Mouse (Mus musculus): ENCODE measurements around the gene Psmd14.

Psmd14 gene

DNA sequence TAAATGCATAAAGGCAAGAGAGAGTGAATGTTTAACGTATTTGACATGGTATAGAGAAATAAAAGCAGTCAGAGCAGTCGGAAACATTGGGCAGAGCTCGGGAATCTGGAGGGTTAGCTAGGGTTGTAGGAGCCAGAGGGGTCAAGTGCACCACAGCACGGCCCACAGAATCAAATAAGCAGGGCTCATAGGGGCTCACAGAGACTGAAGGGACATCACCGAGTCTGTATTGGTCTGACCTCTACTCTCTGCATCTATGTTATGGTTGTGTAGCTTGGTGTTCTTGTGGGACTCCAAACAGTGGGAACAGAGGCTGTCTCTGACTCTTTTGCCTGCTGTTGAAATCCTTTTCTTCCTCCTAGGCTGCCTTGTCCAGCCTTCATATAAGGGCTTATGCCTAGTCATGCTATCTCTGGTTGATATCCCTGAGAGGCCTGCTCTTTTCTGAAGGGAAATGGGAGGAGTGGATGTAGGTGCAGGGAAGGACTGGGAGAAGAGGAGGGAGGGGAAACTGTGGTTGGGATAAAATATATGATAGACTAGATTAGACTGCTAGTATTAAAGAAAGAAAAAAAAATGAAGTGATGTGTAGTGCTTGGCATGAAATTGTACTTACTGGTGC is 47.9 kb downstream of the Psmd14 start:
- in situ Hi-C loops (cut with MboI; ENCODE audit: low sequenced_read_pairs), result no loop called here

- in situ Hi-C loops (cut with MboI; ENCODE audit: low sequenced_read_pairs), result no loop called here
Measured at GRCm38 (mm10) chr2:61760044-61760443, 48.5 kb downstream of the Psmd14 start.

GRCm38 (mm10) chr2:61764470-61765105 is 53.1 kb downstream of the Psmd14 start:
- in situ Hi-C loops (cut with MboI; ENCODE audit: low sequenced_read_pairs), result no loop called here

DNA sequence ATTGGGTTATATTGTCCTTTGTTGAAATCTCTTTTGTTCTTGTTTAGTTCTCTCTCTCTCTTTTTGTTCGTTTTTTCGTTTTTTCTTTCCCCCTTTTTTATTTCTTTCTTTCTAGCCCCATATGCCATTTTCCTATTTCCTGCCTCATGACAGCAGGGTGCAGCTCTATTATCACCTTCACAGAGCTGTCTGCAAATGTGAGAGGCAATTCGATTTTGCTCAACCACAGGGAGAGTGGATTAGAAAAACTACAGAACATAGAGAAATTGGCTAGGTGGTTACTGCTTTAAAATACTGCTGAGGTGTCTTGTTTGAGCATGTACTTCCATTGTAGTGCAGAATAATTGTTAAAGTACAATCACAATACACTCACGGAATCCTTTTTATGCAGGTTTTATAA is 54.0 kb downstream of the Psmd14 start:
- in situ Hi-C loops (cut with MboI; ENCODE audit: low sequenced_read_pairs), result no loop called here

DNA sequence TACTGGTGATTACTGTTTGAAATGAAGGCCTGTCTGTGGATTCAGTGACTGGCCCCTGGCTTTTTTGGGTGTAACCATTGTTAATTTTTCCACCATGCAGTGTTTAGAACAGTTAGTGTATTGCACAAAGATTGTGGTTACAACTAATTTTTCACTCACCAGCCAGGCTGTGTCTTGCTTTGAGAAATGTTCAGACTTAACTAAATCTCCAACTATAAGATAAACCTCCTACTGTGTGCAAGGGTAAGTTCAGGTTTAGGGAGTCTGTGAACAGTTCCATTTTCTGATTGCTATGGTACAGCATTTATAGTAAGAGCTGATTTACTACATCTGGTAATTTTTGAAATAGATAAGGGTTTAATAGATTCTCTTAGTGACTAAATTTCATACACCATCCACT is 69.3 kb downstream of the Psmd14 start:
- in situ Hi-C loops (cut with MboI; ENCODE audit: low sequenced_read_pairs), result no loop called here

DNA sequence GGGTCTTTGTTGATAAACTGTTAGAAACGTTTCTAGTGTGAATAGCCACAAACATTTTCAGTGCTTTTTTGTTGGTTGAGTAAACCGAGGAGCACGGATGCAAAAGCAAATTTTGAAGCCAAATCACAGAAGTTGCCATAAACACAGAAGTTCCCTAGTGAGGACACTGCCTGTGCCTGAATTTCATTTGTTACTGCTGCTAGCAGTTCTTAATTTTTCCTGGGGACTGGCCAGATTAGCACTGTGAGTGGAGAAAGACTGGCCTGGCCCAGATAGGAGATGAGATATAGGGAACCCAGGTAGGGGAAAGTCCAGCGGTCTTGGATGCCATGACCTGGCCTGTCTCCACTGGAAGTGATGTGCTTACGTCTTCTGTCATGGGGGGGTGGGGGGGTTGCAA is 83.5 kb downstream of the Psmd14 start:
- in situ Hi-C loops (cut with MboI; ENCODE audit: low sequenced_read_pairs), result no loop called here

DNA sequence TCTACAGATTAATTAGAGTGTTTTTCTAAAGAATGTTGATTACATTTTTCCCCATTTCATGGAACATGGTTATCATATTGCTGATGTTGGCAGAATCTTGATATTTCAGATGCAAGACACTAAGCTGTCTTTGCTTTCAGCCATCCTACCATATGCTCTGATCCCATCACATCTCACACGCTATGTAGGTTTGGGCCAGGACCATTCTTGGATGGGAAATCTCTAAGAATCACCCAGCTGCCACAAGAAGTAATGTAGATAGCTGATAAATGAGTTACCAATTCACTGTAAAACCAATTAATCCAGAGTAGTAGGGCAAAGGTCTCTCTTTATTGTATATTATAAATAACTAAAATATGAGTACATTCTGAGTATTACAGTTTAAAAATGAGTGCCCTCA is 86.6 kb downstream of the Psmd14 start:
- in situ Hi-C loops (cut with MboI; ENCODE audit: low sequenced_read_pairs), result no loop called here

DNA sequence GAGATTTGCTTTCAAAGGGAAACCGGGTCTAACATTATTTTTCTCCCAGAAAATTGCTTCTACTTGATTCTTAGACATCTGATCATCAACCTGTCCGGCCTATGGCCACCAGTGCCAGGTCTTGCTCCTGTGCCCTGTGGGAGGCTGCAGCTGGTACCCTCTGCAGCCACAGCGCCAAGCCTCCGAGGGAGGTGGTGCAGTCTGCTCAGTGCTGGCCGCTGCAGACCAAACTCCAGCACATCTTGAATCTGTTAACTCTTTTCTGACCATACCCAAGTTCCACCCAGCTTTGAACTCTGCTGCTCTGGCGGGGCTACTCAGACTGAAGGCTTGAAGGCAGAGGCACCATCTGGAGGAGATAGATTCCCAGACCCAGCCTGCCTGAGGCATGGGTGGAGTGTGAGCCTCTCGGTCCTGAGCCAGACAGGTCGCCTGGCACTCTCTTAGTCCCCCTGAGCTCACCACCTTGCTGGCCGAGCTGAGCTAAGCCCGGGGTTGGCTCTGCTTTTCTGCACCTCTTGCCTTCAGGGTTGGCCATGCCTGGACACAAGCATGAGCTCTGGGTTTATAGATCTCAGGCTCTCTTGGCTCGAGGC is 91.3 kb downstream of the Psmd14 start, which contains the start of gene Tbr1:
Gene Tbr1, plus strand, starts transcription at position 275 of the 596 bp plus-strand sequence.
- in situ Hi-C loops (cut with MboI; ENCODE audit: low sequenced_read_pairs), result no loop called here

DNA sequence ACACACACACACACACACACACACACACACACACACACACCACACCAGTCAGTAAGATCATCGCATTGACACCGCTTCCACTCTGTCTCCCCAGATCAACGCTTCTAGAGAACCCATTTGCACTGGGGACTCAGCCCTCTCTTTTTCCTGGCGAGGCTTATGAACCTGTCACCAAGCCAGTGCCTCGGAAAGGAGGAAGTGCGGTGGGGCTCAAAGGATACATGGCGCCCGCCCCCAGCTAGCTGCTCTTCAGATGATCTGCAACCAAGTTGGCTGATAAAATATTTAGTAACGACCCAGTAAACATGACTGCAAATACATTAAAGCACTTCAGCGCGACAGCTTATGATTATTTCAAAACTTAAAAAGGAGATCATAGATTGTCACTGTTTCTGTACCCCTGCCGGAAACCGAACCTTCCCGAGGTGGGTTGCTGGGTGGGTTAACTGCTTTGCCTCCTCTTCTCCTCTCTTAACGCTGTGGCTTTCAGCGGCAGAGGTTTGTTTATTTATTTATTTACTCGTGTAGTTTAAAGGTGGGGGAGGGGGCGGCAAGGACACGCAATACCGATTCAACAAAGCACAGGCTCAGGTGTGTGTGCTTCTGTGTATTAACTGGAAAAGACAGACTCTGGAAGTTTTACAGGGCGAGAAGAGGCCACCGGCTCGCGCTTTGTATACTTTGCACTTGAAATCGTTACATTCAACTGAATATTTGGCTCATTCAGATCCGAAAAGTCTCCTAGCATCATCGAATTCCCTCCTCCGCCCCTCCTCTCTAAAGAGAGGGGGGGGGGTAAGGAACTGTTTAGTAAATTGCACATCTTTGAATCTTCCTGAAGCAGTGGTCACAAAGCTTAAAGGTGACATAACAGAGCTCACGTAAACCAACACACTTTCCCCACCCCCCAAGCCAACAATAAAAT is 92.2 kb downstream of the Psmd14 start:
- in situ Hi-C loops (cut with MboI; ENCODE audit: low sequenced_read_pairs), result no loop called here

- in situ Hi-C loops (cut with MboI; ENCODE audit: low sequenced_read_pairs), result no loop called here
Measured at GRCm38 (mm10) chr2:61804382-61804840, 92.9 kb downstream of the Psmd14 start.

- in situ Hi-C loops (cut with MboI; ENCODE audit: low sequenced_read_pairs), result no loop called here
Measured at GRCm38 (mm10) chr2:61804841-61805540, 93.5 kb downstream of the Psmd14 start.

- in situ Hi-C loops (cut with MboI; ENCODE audit: low sequenced_read_pairs), result no loop called here
Measured at GRCm38 (mm10) chr2:61805541-61806345, 94.2 kb downstream of the Psmd14 start.

DNA sequence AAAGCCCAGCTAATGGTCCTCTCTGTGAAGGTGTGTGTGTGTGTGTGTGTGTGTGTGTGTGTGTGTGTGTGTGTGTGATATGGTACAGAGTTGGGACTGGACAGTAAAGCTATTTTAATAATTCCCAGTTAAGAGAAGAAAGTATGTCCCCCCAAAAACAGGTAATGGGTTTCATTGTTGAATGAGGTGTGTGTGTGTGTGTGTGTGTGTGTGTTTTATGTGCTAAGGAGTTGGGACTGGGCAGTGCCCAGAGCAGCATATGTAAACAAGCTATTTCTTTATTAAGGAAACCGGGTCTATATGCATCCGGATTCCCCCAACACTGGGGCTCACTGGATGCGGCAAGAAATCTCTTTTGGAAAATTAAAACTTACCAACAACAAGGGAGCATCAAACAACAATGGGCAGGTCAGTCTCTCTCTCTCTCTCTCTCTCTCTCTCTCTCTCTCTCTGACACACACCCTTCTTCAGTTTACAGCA is 94.9 kb downstream of the Psmd14 start:
- in situ Hi-C loops (cut with MboI; ENCODE audit: low sequenced_read_pairs), result no loop called here

DNA sequence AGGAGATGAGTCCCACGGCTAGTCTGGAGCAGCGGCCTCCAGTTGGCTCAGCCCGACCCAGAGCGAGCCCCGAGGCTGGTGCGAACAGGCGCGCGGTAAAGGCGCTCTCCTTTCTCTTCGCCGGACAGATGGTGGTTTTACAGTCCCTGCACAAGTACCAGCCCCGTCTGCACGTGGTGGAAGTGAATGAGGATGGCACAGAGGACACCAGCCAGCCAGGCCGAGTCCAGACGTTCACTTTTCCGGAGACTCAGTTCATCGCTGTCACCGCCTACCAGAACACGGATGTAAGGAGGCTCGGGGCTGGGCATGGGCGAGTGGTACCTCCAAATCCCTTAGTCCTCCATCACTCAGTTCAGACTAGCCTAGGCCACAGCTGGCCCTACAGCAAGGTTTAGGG is 95.7 kb downstream of the Psmd14 start:
- in situ Hi-C loops (cut with MboI; ENCODE audit: low sequenced_read_pairs), result no loop called here

DNA sequence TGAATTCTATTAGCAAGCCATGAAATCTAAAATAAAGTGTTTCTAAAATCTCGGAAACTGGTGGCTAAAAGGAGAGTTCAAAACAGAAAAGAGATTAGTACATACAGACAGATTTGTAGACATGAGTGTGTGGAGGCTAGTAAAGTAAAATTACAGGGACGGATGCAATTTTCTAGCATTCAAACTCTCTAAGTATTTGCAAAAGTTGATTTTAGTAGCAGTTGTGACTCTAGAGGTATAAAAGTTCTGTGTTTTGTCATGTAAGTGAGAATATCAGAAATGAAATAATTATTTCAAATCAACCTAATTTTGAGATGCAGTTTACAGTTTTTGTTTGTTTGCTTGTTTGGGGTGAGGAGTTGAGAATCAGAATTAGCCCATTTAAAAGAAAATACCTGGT is 96.3 kb downstream of the Psmd14 start:
- in situ Hi-C loops (cut with MboI; ENCODE audit: low sequenced_read_pairs), result no loop called here

GRCm38 (mm10) chr2:61808776-61809175 is 97.3 kb downstream of the Psmd14 start:
- in situ Hi-C loops (cut with MboI; ENCODE audit: low sequenced_read_pairs), result no loop called here

DNA sequence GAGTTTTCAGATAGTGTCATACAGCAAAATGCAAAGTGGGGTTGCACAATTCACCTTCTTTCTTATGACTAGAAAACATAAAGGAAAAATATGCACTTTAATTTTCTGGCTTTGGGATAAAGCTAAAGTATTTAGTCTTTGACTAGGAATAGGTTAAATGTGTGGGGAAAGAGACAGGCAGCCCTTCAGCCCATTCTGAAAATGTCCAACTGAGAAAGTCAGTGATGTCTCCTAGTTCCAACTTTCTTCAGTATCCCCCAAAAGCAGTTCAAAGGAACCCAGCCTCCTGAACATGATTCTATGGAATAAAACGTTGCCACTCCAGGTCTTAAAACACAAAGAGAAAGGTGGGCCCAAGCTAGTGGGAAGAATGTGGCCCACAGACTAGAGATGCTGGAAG is 97.9 kb downstream of the Psmd14 start:
- in situ Hi-C loops (cut with MboI; ENCODE audit: low sequenced_read_pairs), result no loop called here

DNA sequence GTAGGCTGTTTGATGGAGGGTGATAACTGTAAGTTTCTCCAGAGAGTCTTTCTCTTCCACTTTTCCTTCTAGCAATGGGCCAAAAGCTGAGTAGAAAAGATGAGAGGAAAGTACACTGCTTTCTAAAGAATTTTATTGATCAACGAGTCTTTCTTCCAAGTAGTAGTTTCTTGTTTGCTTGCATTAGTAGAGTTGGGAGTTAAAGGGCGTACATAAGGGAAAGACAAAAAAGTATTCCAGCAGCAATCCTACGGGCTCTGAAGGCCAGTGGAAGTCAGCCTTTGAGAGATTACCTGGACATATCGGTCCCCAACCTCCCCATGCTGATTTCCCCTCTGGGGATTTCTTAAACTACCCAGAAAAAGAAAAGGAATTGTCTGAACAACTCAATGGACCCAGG is 99.3 kb downstream of the Psmd14 start:
- in situ Hi-C loops (cut with MboI; ENCODE audit: low sequenced_read_pairs), result no loop called here

GRCm38 (mm10) chr2:61811163-61811506 is 99.6 kb downstream of the Psmd14 start:
- in situ Hi-C loops (cut with MboI; ENCODE audit: low sequenced_read_pairs), result no loop called here
